Mouse (Mus musculus) embryo, embryonic 11 days (tissue): ENCODE measurements at regions not wholly inside any gene's neighbourhood (a gene's known extent, or its start where the extent isn't known, plus 50 kb on each side); places are given as distances from the start of the nearest gene placed in this dataset.

ENCODE experiments used
- DNase-seq: peaks from one replicate; pipeline ENCODE4 v3.0.0-alpha.2; 2015

DNA sequence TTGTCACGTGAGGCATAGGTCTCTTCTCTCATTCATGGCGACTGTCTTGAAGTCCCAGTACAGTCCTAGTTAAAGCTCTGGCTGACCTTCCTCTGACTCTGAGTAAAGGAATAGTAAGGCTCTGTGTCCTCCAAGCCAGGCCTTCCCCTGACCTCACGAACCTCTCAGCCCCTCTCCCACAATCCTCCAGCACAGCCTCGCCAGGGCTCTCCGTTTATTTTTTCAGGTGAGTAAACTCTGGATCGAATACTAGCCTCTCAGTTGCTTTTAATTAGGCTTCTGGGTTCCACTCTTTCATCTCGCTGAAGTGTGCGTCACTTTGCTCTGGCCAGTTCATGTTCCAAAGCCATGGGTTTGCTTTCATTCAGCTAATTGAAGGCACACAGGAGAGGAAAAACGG is 133.8 kb downstream of the Mylk4 start:
- peak; percentile 42 for DNase-seq

GRCm38 (mm10) chr13:32643030-32643750 is 140.6 kb downstream of the Mylk4 start:
- no peak for DNase-seq

- no peak for DNase-seq
Observed at GRCm38 (mm10) chr13:32640941-32641340, 142.8 kb downstream of the Mylk4 start.

DNA sequence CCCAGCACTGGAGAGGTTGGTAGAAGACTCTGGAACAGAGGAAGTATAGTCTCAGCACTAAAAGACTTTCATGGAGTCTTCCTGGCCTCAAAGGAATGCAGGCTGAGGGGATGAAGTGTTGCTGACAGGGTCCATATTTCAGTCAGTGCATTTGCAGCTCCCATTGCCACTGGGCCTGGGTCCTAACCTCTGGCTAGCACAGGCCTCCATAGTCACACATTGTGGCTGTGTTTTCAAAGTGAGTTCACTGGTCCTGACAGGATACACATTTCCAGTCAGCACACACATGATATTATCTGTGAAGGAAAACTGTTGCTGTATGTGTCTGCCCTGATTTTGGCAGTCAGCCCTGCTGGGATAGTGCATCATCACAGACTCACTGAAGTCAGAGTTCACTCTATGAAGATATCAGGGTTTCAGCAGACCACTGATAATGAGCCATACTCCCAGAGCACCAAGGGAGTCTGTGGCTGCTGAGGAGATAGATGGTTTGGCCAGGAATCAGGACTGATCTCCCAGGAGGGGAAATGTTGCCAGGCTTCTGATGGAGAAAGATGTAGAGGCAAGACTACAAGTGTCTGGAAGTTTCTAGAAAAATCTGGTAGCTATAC is 153.5 kb downstream of the Mylk4 start:
- no peak for DNase-seq

DNA sequence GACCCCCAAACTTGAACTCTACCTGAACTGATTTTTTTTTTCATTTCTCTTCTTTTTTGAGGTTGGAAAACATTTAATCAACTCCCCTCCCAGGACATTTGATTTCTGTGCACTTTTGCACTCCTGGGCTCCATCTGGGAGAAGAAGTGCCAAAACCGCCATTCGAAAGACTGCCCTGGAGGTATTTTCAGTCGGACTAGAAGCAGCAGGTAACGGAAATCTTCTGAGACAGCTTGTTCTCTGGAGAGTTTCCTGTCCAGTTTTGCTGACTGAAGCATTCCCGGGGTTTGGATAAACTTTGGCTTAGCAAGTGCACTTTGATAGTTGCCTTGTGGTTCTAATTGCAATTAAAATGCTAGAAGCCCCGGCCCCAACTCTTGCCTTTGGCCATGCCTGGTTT is 169.8 kb downstream of the Mylk4 start:
- DNase-seq: peak; percentile 37

DNA sequence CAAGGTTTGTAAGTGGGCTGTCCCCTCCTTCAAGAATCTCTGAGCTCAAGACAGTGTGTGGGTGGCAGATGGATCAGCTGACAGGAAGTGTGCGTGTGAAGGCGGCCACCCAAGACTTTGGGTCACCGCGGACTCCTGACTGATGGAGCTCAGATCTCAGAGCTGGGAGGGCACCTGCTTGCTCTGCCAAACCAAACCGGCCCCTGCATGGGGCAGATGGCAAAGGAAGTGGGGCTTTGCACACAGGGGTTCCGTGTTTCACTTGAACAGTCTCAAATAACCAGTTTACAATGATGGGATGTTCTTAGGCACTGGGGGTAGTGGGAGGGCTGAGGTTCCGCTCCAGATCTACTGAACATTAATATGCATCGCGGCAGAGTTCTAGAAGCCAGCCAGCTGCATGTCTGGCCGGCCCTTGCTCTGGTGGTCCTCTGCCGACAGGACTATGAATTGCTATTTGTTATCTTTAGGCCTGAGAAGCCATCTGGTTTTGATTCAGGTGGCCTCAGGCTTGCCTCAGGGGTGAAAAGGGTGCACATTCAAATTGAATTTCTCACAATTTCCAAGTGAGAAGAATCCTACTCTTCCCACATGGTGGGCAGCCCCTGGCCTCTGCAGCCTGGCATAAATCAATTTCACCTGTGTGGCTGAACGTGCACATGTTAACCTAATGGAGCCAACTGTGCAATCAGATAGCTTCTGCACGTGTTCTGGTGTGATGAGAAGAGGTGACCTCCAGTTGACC is 172.0 kb downstream of the Mylk4 start:
- DNase-seq: peak; percentile 80

DNA sequence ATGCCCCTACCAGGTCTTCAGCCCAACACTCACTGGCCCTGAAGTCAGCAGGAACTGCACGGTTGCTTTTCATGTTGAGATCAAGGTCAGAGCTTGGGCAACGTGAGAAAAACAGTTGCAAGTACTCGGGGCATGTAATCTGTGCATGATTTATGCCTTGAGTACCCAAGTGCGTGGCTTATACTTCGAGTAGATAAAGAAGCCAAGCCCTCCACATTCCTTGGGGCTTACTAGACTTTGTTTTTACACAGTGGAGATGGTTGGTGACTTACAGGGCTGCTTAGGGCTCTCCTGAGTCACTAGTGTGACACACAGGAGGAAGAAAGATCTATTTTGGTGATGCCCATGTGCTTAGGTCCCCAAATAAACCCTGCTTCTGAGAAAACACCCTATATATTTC is 172.8 kb downstream of the Mylk4 start:
- DNase-seq: no peak

GRCm38 (mm10) chr13:32608413-32608812 is 175.3 kb downstream of the Mylk4 start:
- DNase-seq: no peak

DNA sequence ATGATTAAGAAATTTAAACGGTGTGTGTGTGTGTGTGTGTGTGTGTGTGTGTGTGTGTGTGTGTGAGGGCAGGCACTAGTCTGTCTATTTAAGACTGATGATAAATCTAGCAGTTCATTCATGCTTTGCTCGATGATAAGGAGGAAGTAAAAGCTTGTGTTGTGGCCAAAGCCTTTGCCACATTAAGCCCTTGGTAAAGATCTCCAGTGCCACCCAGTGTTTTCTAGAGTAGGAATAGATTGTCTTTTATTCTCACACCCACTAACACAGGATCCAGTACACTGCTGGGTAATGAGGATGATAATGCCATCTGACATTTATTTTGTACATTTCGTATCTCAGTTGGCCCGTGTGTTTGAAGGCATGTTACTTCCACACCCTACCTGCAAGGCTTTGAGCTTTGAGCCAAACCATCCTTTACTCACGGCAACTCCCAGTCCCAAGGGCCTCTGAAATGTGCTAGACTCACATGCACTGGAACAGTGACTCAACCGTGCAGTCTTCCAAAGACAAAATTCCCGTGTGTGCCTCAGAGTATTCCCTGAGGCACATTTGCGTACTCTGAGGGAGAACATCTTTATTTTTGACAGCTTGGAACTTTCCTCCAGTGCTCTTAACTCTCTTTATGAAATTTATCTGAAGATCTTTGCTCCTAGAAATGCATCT is 179.7 kb downstream of the Mylk4 start:
- DNase-seq: no peak

DNA sequence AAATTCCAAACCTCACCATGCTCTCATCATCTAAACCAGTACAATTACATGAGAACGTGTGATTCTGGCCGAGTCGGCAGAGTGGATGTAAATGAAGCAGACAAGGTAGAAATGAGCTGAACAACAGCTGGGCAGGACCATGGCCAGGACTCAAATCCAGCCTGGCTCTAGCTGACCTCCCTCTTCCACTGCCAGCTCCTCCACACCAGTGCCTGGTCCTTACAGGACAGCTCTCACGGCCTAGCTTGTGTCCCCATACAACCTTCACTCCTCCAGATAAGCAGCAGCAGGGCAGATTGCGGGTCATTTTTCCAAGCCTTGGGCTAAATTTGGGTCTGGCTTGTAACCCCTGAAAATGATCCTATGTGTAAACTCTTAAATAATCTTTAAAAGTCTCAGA is 182.4 kb downstream of the Mylk4 start:
- no peak for DNase-seq

DNA sequence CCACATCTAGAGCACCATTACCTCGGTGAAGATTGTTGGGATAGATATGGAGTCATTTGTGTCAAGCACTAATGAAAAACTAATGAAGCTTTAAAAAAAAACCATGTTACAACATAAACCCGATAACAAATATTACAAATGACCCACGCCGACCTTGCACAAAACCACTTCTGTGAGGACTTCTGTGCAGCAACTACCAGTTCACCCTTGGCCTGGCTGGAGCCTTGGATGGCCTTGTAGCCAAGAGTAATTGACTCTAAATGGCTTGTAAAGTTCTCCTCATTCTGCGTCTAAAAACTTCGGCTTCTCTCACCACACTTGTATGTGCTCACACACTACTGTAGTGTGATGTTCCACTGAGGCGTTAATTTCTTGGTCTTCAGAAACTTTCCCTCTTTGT is 190.1 kb downstream of the Mylk4 start:
- no peak for DNase-seq

DNA sequence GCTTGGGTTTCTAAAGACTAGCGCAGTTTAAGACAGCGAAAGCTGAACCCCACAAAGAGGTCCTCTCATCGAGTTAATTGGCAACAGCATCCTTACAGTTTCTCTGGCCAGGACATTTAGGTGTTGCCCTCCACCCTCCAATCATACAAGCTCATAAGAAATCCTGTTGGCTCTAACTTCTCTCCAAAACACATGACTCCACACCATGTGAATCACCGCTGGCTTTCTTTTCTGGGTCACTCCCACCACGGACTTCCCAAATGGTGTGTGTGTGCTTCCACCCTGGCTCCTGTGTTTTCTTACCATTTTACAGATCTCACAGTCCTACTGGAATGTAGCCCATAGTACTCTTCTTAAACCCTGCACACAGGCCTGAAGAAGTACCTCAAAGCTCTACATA is 190.6 kb downstream of the Mylk4 start:
- DNase-seq: no peak

DNA sequence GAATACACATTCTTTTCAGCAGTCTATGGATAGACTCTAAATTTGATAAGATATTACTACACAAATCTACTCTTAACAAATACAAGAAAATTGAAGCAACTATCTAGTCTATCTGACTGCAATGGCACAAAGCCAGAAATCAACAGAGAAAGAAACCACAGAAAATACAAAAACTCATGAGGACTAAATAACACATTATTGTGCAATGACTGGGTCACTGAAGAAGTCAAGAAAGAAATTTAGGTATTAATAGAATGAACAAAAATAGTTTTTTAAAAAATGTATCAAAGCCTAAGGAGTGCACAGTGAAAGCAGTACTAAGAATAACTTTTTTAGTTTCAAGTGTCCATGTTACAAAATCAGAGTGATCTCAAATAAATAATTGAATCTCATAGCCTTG is 202.2 kb downstream of the Mylk4 start:
- DNase-seq: no peak

GRCm38 (mm10) chr13:32567850-32568249 is 215.9 kb downstream of the Mylk4 start:
- DNase-seq: no peak

- DNase-seq: no peak
Observed at GRCm38 (mm10) chr13:32560666-32561065, 222.1 kb upstream of the Gmds start.

DNA sequence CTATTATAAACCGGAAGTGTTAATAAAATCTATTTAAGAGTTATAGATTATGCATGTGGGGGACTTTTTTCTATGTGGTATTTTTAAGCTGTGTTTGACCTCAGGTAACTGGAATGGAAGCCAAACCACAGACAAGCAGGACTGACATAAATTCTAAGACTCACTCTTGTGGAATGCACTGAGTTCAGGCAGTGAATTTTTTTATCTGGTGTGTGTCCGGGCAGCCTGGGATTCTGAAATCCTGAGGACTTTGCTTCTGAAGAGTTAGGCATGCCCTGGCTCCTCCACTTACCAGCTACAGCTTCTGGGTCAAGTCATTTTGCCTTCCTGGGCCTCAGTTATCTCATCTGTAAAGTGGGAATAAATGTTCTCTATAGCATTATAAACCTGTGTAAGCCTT is 217.9 kb upstream of the Gmds start:
- DNase-seq: no peak

DNA sequence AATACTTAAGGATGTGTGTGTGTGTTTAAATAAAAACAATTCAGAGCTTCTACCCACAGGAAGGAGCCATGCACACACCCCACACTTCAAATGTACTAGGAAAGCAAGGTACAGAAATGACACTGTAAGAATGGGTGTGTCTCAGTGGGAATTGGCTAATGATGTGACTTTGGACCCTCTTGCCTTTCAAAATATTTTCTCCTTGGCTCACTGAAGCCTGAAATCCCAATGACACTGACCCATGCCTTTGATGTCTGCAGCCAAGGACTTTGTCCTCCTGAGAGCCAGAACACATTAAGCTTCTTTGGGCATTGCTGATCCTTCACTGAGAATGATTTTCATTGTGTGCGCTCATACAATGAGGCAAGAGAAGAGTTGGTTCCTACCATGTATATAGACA is 216.5 kb upstream of the Gmds start:
- DNase-seq: no peak

DNA sequence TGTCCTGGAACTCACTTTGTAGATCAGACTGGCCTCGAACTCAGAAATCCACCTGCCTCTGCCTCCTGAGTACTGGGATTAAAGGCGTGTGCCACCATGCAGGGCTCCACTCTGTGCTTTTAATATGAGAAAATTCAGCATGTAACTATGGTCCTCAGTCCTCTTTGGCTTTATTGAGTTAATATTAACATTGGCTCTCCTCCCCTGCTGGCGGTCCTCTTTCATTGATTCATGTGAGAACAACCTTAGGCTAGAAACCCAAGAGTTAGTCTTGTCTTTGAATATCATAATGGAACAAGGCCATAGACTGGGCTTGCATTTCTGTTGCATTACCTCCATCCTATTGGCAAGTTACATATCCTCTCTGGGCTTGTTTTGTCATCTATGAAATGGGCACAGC is 216.1 kb upstream of the Gmds start:
- DNase-seq: no peak

DNA sequence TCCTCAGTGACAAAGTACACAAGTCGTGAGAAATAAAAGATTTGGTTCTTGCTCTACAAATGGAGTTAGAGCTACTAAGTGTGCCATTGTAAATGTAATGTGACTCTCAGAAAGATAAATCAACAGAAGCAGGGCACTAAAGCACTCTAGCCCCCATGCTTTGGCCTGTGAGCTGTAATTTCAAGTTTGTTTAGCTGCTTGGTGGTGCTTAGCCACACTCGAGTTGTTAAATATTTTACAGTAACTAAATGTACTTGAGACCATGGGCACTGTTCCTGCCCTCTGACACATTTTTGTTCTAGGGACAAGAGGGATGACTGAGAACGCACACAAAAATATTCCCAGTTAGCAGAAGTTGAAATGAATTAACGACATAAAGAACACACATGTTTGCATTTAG is 214.6 kb upstream of the Gmds start:
- DNase-seq: peak; percentile 6

DNA sequence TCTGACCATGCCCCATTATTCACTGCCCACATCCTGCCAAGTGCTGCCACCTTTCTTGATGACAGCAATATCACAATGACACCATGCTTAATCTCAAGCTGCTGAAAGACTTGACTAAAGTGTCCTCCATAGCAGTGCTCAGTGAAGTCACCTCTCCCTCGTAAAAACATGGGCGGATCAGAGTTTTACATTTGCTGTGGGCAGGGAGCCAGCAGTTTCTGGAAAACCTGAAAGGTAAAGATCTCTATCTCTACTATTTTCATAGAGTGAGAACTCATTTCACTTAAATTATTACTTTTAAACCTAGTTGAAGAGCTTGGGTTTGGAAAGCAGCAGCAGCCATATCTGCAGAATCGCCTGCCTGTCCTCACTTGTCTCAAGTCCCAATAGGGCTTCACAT is 211.6 kb upstream of the Gmds start:
- DNase-seq: no peak

DNA sequence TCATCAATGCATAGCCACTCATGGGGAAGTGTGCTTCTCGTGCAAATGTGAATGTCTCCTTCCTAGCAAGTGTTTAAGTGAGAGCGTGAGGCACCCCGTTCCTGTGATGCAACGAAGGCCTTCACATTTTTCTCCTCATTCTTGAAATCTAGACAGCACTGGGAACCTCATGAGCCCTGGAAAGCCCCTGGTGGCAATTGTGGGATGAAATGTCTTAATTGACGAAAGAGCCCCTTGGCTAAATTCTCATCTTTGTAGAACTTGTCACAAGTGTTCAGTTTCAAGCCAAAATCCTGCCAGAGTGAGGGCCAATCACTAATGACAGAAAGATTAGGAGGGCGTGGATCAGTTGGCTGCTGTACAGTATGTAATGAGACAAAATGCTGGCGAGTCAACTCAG is 208.6 kb upstream of the Gmds start:
- no peak for DNase-seq

DNA sequence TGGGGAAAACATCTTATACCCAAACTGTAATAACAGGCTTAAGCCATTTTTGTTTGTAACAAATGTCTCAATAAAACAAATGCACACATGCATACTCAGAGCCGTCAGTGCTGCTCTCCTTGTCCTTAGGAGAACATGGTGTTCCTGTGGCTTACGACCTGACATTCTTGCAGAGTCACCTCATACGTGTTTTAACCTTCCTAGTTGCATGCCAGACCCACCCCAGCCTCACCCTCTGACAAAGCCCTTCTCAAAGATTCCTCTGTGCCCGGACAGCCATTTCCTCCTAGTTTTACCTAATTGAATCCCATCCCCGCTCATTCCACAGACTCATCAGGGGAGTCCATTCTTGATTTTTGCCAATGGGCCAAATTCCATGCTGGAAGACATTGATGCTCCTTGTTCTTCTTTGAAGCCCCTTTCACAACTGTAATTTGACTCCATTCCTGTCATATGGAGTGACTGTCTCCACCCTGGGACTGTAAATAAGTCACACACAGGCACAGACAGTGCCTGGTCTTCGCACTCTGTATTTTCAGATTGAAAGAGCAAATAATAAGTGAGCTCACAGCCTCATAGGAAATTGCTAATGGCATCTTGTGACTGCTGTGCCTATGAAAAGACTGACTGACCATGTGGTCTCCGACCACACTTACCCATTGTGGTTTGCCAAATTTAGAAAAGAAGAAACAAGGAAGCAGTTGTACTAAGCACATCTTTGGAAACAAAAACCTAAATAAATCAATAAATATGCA is 206.6 kb upstream of the Gmds start:
- DNase-seq: peak; percentile 3

GRCm38 (mm10) chr13:32541611-32542010 is 203.1 kb upstream of the Gmds start:
- DNase-seq: no peak
